7 mouse cellular contexts compared by ENCODE assay signal in the genomic region with DNA sequence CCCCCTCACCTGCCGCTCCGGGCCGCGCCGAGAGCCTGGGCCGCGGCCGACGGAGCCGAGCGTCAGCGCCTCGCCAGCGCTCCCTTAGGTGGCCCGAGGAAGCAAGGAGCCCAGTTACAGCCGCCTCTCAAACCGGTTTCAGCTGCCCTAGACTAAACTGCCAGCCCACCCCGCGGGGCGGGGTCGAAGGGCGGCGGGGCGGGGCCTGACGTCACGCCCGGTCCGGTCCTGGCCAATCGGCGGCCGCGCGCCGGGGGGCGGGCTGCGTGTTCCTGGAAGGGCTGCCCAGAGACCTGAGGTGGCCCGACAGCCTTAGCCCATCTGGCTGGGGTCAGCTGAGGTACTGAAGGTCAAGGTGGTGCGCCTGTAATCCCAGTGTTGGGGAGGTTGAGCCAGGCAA. TPM values are rescaled to one million over a fixed set of nuclear protein-coding genes. Genes with fewer than 3 reads are reported as not detected.
DNase-seq lines count a peak whose midpoint lies in the region; ATAC-seq lines count a peak whose summit lies in the region.

No protein-coding gene starts in this region.

- peak overlapping the region; percentile 93 for H3K9ac ChIP-seq in midbrain, embryonic 13.5 days (replicated peaks)

- peak; percentile 85 for ATAC-seq in granulocyte monocyte progenitor cell, adult 5-6 weeks (replicated peaks; ENCODE audit: poor library complexity, severe bottlenecking)
- peak; percentile 98 for ATAC-seq in midbrain, embryonic 13.5 days

- no peaks in the 10 kb centered on the region; the same call in 1 of the 2 replicates for H3K9me3 ChIP-seq in limb, embryonic 10.5 days (replicated peaks)
- H3K9me3 ChIP-seq in midbrain, embryonic 13.5 days = no peaks in the 10 kb centered on the region

- peak overlapping the region; percentile 57 for H3K4me2 ChIP-seq in midbrain, embryonic 13.5 days (replicated peaks)

- H3K27me3 ChIP-seq in limb, embryonic 10.5 days (ENCODE audit: low read depth, poor library complexity, severe bottlenecking) = no peaks in the 10 kb centered on the region
- no peaks in the 10 kb centered on the region for H3K27me3 ChIP-seq in midbrain, embryonic 13.5 days

- DNase-seq in adrenal gland, adult 8-10 months = peak; percentile 96
- DNase-seq in embryo, embryonic 9.5 days (ENCODE audit: extremely low spot score) = peak; percentile 96
- peak; percentile 98 for DNase-seq in kidney, adult 11 months
- DNase-seq in limb, embryonic 10.5 days (ENCODE audit: low spot score) = peak; percentile 95
- peak; percentile 99 for DNase-seq in spleen, adult 12 weeks (ENCODE audit: low spot score)

- H3K36me3 ChIP-seq in limb, embryonic 10.5 days = no peaks in the 10 kb centered on the region
- no peaks in the 10 kb centered on the region for H3K36me3 ChIP-seq in midbrain, embryonic 13.5 days

- H3K27ac ChIP-seq in limb, embryonic 10.5 days = peak overlapping the region; percentile 99
- peak overlapping the region; percentile 99 for H3K27ac ChIP-seq in midbrain, embryonic 13.5 days

- H3K4me3 ChIP-seq in limb, embryonic 10.5 days = peak overlapping the region; percentile 86
- peak overlapping the region; percentile 78 for H3K4me3 ChIP-seq in midbrain, embryonic 13.5 days (replicated peaks)

- WGBS in limb, embryonic 10.5 days = 1% methylated on average over 38 of the region's 38 CpGs
- WGBS in midbrain, embryonic 13.5 days = 2% methylated on average over 36 of the region's 38 CpGs

- H3K4me1 ChIP-seq in limb, embryonic 10.5 days = peaks cover 21% of the 10 kb centered on the region
- H3K4me1 ChIP-seq in midbrain, embryonic 13.5 days (replicated peaks) = peaks cover 33% of the 10 kb centered on the region

RNA-seq across cellular contexts. Expression of a gene that starts 9.5 kb away (rescaled TPM):
- 10 to 100 TPM; 19.5 to 61.3 (median 25.4) TPM for total RNA-seq in adrenal gland, adult 8-10 months (2022)
- total RNA-seq in granulocyte monocyte progenitor cell, adult 5-6 weeks (2014; fragmentation: Nextera tagmentation) = 19.9 and 26.1 TPM in 2 replicates
- total RNA-seq in granulocyte monocyte progenitor cell, adult 5-6 weeks (2017) = 24.4 and 24.5 TPM in 2 replicates
- 21.9 and 29.4 TPM in 2 replicates for polyA plus RNA-seq in limb, embryonic 10.5 days (2016; fragmentation: Nextera tagmentation; extraction: Ambion mirVana)
- polyA plus RNA-seq in midbrain, embryonic 13.5 days (2015; fragmentation: Nextera tagmentation; extraction: Ambion mirVana) = 80.9 and 103 TPM in 2 replicates

Comparison
In these comparisons a context has a peak if more than half of its experiments do, and no peak if none do; other contexts are left out.
1. Peak in every context shown above with its lines: DNase-seq, ATAC-seq, H3K4me3 ChIP-seq and H3K27ac ChIP-seq.